Mouse (Mus musculus) kidney, adult 2 months (tissue): ENCODE results near the gene Kcnj6.

Source experiments
- CTCF ChIP-seq: fragments of 200-500 bp; conservative IDR thresholded peaks from 2 replicates; pipeline ENCODE4 v1.5.1; 2011; ENCODE audit warnings: low read depth, mild to moderate bottlenecking, control low read depth, low read length, moderate library complexity, mixed read lengths; ENCODE audit not compliant: insufficient read depth, insufficient read length
- POLR2A ChIP-seq: fragments of 200-500 bp; IDR thresholded peaks from one replicate; pipeline ENCODE4 v1.6.1; 2011; ENCODE audit warnings: low read depth, low read length, control low read depth

- TF ChIP-seq CTCF (no peak), POLR2A (no peak)
Measured at GRCm38 (mm10) chr16:94827092-94827585, 170.4 kb downstream of the Kcnj6 start.
